Mouse (Mus musculus) hindbrain, embryonic 12.5 days (tissue): ENCODE measurements around the gene Ccdc74a. TPM values are rescaled to one million over a fixed set of nuclear protein-coding genes. Genes with fewer than 3 reads are reported as not detected.
A peak's percentile ranks its signal among the peaks of the same experiment; 100 is the strongest.

Experiments used
- ATAC-seq: fragments of 200-750 bp; cut with Nextera tagmentation; 2 replicates; pipeline ENCODE4 v1.8.0; 2017; ENCODE audit warnings: moderate TSS enrichment; ENCODE audit not compliant: low FRiP score
- H3K27ac ChIP-seq: fragments of 300-500 bp; sonication (generic); 2 replicates; pipeline ENCODE4 v1.5.1; 2016; ENCODE audit warnings: mild to moderate bottlenecking
- H3K27me3 ChIP-seq: fragments of 300-500 bp; sonication (generic); 2 replicates; pipeline ENCODE4 v1.6.1; 2016; ENCODE audit warnings: mild to moderate bottlenecking
- H3K36me3 ChIP-seq: fragments of 300-500 bp; sonication (generic); 2 replicates; pipeline ENCODE4 v1.6.1; 2016; ENCODE audit warnings: mild to moderate bottlenecking
- H3K4me1 ChIP-seq: fragments of 300-500 bp; sonication (generic); 2 replicates; pipeline ENCODE4 v1.6.1; 2016
- H3K4me2 ChIP-seq: fragments of 300-500 bp; sonication (generic); replicated peaks from 2 replicates; pipeline ENCODE4 v1.6.1; 2016; ENCODE audit warnings: mild to moderate bottlenecking
- H3K4me3 ChIP-seq: fragments of 300-500 bp; sonication (generic); 2 replicates; pipeline ENCODE4 v1.5.1; 2016; ENCODE audit warnings: mild to moderate bottlenecking
- H3K9ac ChIP-seq: fragments of 300-500 bp; sonication (generic); 2 replicates; pipeline ENCODE4 v1.6.1; 2016; ENCODE audit warnings: mild to moderate bottlenecking, moderate library complexity
- H3K9me3 ChIP-seq: fragments of 300-500 bp; sonication (generic); replicated peaks from 2 replicates; pipeline ENCODE4 v1.6.1; 2016; ENCODE audit warnings: mild to moderate bottlenecking
- WGBS: fragments of 180-500 bp; shearing (Covaris S2); methylation state at CpG from one replicate; pipeline ENCODE4 v1.1.7; 2016; 5-methylcytosine and 5-hydroxymethylcytosine counted together
- polyA plus RNA-seq: library from polyadenylated mRNA; unstranded; fragments of >200 nt; fragmentation: Nextera tagmentation; extraction: Ambion mirVana; gene quantifications from 2 replicates; pipeline ENCODE4 v1.2.1, GENCODE M21; 2016

Gene Ccdc74a
- polyA plus RNA-seq, 1 experiment from 2014 or later: 9.6 TPM

DNA sequence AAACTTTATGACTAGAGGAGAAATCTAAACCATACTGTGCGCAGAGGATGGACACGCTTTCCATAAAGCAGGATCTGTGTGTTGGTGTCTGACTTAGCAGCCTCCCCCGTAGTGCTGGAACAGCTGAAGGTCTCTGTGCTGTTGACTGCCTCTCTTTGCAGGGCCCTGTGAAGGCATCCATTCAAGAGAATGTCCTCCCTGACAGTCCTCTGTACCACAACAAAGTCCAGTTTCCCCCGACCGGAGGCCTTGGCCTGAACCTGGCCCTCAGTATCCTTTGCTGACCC lies 20.1 kb upstream of the Ccdc74a start:
- Histone ChIP-seq H3K4me2 (no peak overlapping the region), H3K36me3 (peaks cover 65% of the 10 kb centered on the region), H3K9me3 (no peaks in the 10 kb centered on the region), H3K27me3 (no peaks in the 10 kb centered on the region), H3K9ac (no peak overlapping the region), H3K4me1 (no peaks in the 10 kb centered on the region), H3K4me3 (no peak overlapping the region), H3K27ac (no peak overlapping the region)
- ATAC-seq: no peak
- 96% methylated on average over 5 of the region's 5 CpGs for WGBS

GRCm38 (mm10) chr16:17632580-17632979 lies 13.7 kb upstream of the Ccdc74a start:
- Histone ChIP-seq H3K27me3 (no peaks in the 10 kb centered on the region), H3K9me3 (no peaks in the 10 kb centered on the region), H3K36me3 (peaks cover 60% of the 10 kb centered on the region), H3K4me1 (no peaks in the 10 kb centered on the region), H3K9ac (no peak overlapping the region), H3K4me2 (no peak overlapping the region), H3K27ac (no peak overlapping the region), H3K4me3 (no peak overlapping the region)
- ATAC-seq: no peak
- WGBS: 95% methylated on average over 2 of the region's 2 CpGs

DNA sequence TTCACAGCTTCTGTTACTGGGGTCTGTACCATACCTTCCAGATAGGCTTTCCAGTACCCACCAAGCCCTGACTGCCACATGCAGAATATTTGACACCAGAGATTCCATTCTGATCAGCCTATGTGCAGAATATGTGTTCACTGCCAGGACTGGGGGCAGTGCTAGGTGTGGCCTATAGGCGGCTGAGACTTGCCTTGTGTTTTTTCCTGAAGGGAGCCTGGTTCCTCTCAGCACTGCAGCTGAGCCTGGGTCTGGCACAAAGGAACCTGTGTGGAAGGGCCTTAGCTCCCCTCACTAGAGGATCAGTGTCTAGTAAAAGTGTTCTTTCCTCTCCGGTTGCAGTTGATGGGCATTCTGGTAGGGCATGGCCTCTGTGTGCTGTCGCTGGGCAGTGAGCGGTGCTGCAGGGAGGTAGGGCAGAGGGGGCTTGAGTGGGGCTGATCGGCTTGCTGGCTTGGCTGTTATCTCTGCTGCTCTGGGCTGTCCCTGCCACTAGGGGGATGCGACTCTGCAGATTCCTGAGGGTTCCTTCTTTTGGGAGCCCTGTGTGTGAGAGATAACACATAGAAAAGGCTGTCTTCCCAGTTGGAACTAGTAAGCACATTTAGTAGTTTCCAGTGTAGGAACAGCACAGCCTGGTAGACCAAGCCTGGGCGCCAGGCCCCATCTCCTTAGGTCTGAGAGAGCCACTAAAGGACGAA lies 12.6 kb upstream of the Ccdc74a start:
- H3K36me3 ChIP-seq: peaks cover 60% of the 10 kb centered on the region
- H3K9me3 ChIP-seq: no peaks in the 10 kb centered on the region
- ATAC-seq: no peak
- H3K27me3 ChIP-seq: no peaks in the 10 kb centered on the region
- H3K4me3 ChIP-seq: no peak overlapping the region
- no peak overlapping the region for H3K9ac ChIP-seq
- H3K27ac ChIP-seq: no peak overlapping the region
- WGBS: 78% methylated on average over 8 of the region's 8 CpGs
- no peak overlapping the region for H3K4me2 ChIP-seq
- no peaks in the 10 kb centered on the region for H3K4me1 ChIP-seq

DNA sequence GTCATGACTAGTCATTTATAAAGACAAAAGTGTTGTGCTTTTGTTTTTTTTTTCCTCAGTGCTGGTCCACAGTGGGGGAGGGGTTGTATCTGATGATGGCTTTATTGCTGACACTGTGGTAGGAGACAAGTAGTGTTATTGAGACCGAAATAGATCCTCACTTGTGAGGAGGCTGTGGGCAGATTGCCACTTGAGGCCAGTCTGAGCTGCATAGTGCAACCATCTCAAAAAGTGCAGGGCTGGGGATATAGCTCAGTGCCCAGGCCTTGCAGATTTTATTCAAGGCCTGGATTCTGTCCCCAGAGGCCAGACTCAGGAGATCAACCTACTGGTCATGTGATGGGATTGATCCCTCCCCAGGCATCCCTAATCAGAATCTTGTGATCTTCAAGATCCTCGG lies 9.4 kb upstream of the Ccdc74a start:
- WGBS: 85% methylated on average over 2 of the region's 2 CpGs
- H3K9me3 ChIP-seq: no peaks in the 10 kb centered on the region
- no peak overlapping the region for H3K9ac ChIP-seq
- H3K4me2 ChIP-seq: no peak overlapping the region
- ATAC-seq: no peak
- H3K27me3 ChIP-seq: no peaks in the 10 kb centered on the region
- no peak overlapping the region for H3K27ac ChIP-seq
- no peak overlapping the region for H3K4me3 ChIP-seq
- H3K4me1 ChIP-seq: no peaks in the 10 kb centered on the region
- peaks cover 64% of the 10 kb centered on the region for H3K36me3 ChIP-seq

GRCm38 (mm10) chr16:17637610-17638009 lies 8.7 kb upstream of the Ccdc74a start:
- Histone ChIP-seq H3K9ac (no peak overlapping the region), H3K27ac (no peak overlapping the region), H3K4me1 (no peaks in the 10 kb centered on the region), H3K4me3 (no peak overlapping the region), H3K27me3 (no peaks in the 10 kb centered on the region), H3K9me3 (no peaks in the 10 kb centered on the region), H3K36me3 (peaks cover 64% of the 10 kb centered on the region), H3K4me2 (no peak overlapping the region)
- no peak for ATAC-seq
- WGBS: 79% methylated on average over 2 of the region's 2 CpGs

DNA sequence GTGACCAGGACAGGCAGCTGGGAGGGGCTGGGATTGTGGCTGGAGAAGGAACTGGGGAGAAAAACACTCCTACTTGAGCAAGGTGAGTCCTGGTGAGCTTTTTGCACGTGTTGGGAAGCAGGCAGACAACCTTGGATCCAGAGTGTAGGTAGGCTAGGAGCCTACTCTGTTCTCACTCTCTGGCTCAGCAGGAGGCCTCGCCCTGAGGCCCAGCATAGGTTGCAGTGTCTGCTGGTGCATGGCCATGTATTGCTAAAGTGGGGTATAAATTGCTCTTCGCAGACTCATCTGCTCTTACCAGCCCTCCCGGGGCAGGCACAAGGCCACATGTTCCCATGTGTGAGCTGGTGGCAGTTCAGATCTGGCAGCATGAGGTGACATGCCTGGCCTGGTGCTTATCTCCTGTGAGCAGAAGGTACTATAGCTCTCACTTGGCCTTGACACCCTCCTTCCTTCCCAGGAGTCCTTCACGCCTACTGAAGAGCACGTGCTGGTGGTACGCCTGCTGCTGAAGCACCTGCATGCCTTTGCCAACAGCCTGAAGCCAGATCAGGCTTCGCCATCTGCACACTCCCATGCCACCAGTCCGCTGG lies 8.1 kb upstream of the Ccdc74a start:
- H3K27ac ChIP-seq: no peak overlapping the region
- H3K4me1 ChIP-seq: no peaks in the 10 kb centered on the region
- no peak overlapping the region for H3K9ac ChIP-seq
- H3K9me3 ChIP-seq: no peaks in the 10 kb centered on the region
- WGBS: 87% methylated on average over 9 of the region's 9 CpGs
- H3K4me2 ChIP-seq: no peak overlapping the region
- ATAC-seq: no peak
- H3K27me3 ChIP-seq: no peaks in the 10 kb centered on the region
- peaks cover 64% of the 10 kb centered on the region for H3K36me3 ChIP-seq
- no peak overlapping the region for H3K4me3 ChIP-seq

GRCm38 (mm10) chr16:17639081-17639480 lies 7.2 kb upstream of the Ccdc74a start:
- WGBS: 93% methylated on average over 3 of the region's 3 CpGs
- no peak for ATAC-seq
- Histone ChIP-seq H3K4me1 (no peaks in the 10 kb centered on the region), H3K27ac (no peak overlapping the region), H3K9ac (no peak overlapping the region), H3K4me2 (no peak overlapping the region), H3K27me3 (no peaks in the 10 kb centered on the region), H3K9me3 (no peaks in the 10 kb centered on the region), H3K36me3 (peaks cover 65% of the 10 kb centered on the region), H3K4me3 (no peak overlapping the region)

DNA sequence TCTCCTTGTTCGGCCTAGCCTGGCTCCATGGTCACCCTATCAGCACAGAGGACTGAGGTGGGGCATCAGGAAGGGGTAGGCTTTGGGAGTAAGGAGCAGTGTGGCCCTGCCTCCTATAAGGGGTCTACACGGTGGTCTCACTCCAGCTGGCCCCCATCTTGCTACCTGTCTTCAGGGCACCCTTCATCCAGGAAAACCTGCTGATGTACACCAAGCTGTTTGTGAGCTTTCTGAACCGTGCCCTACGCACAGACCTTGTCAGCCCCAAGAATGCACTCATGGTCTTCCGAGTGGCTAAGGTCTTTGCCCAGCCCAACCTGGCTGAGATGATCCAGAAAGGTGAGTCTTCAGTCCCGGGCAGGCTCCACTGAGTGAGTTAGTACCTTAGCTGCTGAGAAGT lies 6.3 kb upstream of the Ccdc74a start:
- H3K36me3 ChIP-seq: peaks cover 65% of the 10 kb centered on the region
- no peak overlapping the region for H3K4me3 ChIP-seq
- no peak overlapping the region for H3K9ac ChIP-seq
- no peak for ATAC-seq
- no peaks in the 10 kb centered on the region for H3K4me1 ChIP-seq
- no peak overlapping the region for H3K4me2 ChIP-seq
- 93% methylated on average over 6 of the region's 6 CpGs for WGBS
- H3K9me3 ChIP-seq: no peaks in the 10 kb centered on the region
- H3K27ac ChIP-seq: no peak overlapping the region
- H3K27me3 ChIP-seq: no peaks in the 10 kb centered on the region

DNA sequence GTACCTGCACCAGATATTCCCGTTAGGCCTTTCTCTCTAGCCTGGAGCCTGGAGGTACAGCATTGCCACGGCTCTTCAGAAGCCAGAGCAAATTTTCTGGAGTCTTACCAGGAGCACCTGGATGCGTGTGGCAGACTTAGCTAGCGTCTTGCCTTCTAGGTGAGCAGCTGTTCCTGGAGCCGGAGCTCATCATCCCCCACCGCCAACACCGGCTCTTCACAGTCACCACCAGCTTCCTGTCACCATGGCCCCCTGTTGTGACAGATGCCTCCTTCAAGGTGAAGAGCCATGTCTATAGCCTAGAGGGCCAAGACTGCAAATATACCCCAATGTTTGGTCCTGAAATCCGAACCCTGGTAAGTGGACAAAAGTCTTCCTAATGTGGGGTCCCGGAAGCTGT lies 5.6 kb upstream of the Ccdc74a start:
- H3K27ac ChIP-seq: no peak overlapping the region
- H3K36me3 ChIP-seq: peaks cover 65% of the 10 kb centered on the region
- no peak for ATAC-seq
- 94% methylated on average over 9 of the region's 9 CpGs for WGBS
- H3K4me1 ChIP-seq: no peaks in the 10 kb centered on the region
- no peaks in the 10 kb centered on the region for H3K9me3 ChIP-seq
- H3K4me2 ChIP-seq: no peak overlapping the region
- H3K4me3 ChIP-seq: no peak overlapping the region
- H3K27me3 ChIP-seq: no peaks in the 10 kb centered on the region
- no peak overlapping the region for H3K9ac ChIP-seq

DNA sequence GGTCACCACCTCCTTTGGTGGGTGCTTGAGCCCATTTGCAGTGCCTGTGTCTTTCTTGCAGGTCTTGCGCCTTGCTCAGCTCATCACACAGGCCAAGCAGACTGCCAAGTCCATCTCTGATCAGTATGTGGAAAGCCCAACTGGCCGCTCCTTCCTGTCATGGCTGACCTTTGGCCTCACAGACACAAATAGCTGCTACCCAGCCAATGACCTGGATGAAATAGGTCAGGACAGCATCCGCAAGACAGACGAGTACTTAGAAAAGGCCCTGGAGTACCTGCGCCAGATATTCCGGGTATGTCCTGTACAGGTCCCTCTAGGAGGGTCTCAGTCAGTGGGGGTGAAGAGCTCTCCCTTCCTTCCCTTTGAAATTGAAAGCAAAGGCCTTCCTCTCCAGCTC lies 5.0 kb upstream of the Ccdc74a start:
- H3K4me3 ChIP-seq: no peak overlapping the region
- no peak overlapping the region for H3K4me2 ChIP-seq
- H3K36me3 ChIP-seq: peaks cover 65% of the 10 kb centered on the region
- H3K9me3 ChIP-seq: no peaks in the 10 kb centered on the region
- ATAC-seq: no peak
- H3K27me3 ChIP-seq: no peaks in the 10 kb centered on the region
- WGBS: 81% methylated on average over 6 of the region's 6 CpGs
- H3K27ac ChIP-seq: no peak overlapping the region
- no peak overlapping the region for H3K9ac ChIP-seq
- H3K4me1 ChIP-seq: 0 out of 2 replicates have a peak, but pooled peaks cover 3% of the 10 kb centered on the region

DNA sequence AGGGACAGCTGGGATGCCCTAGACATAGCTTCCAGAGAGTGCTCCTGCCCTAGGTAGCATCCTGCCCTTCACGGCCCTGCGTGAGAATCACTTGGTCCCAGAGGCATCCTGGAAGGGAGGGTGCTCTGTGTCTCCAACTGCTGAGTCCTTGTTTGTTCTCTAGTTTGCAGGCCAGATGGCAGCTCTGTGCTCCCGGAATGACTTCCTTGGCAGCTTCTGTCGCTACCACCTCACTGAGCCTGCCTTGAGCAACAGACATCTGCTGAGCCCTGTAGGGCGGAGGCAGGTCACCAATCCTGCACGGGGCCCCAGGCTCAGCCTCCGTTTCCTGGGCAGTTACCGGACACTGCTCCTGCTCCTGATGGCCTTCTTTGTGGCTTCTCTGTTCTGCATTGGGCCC lies 4.0 kb upstream of the Ccdc74a start:
- no peak overlapping the region for H3K4me3 ChIP-seq
- H3K4me2 ChIP-seq: no peak overlapping the region
- H3K4me1 ChIP-seq: peaks cover 11% of the 10 kb centered on the region
- no peak overlapping the region for H3K9ac ChIP-seq
- 94% methylated on average over 8 of the region's 8 CpGs for WGBS
- 0 out of 2 replicates have a peak overlapping the region, but pooled peaks have one; percentile 8 for H3K27ac ChIP-seq
- H3K9me3 ChIP-seq: no peaks in the 10 kb centered on the region
- no peaks in the 10 kb centered on the region for H3K27me3 ChIP-seq
- H3K36me3 ChIP-seq: peaks cover 65% of the 10 kb centered on the region
- ATAC-seq: no peak

GRCm38 (mm10) chr16:17643437-17643990 lies 2.8 kb upstream of the Ccdc74a start:
- Histone ChIP-seq H3K9ac (no peak overlapping the region), H3K4me2 (no peak overlapping the region), H3K9me3 (no peaks in the 10 kb centered on the region), H3K4me3 (no peak overlapping the region), H3K27me3 (no peaks in the 10 kb centered on the region), H3K36me3 (peaks cover 56% of the 10 kb centered on the region), H3K4me1 (peaks cover 11% of the 10 kb centered on the region), H3K27ac (no peak overlapping the region)
- no peak for ATAC-seq
- WGBS: 90% methylated on average over 4 of the region's 4 CpGs

- Histone ChIP-seq H3K9ac (peak overlapping the region; percentile 71), H3K36me3 (peaks cover 53% of the 10 kb centered on the region), H3K27ac (no peak overlapping the region), H3K9me3 (no peaks in the 10 kb centered on the region), H3K4me3 (peak overlapping the region; percentile 55), H3K4me1 (peaks cover 11% of the 10 kb centered on the region), H3K4me2 (peak overlapping the region; percentile 96), H3K27me3 (no peaks in the 10 kb centered on the region)
- 26% methylated on average over 1 of the region's 1 CpGs for WGBS
- no peak for ATAC-seq
These were observed 886 bp downstream of the Ccdc74a start for GRCm38 (mm10) chr16:17647156-17647555.
